Mouse (Mus musculus) large intestine, adult 2 months (tissue): ENCODE measurements around the gene Kap. TPM values are rescaled to one million over a fixed set of nuclear protein-coding genes. Genes with fewer than 3 reads are reported as not detected.
"Not testable (repeated sequence)": the region's sequence is repeated elsewhere in the genome, so short reads cannot be mapped to it uniquely, and the experiment has no call there.

Experiments
- DNase-seq: peaks from one replicate; pipeline ENCODE4 v3.0.0-alpha.2; 2012; ENCODE audit warnings: low read depth, low spot score
- WGBS: fragments of 180-500 bp; shearing (Covaris S2); methylation state at CpG from one replicate; pipeline ENCODE4 v1.1.7; 2018; 5-methylcytosine and 5-hydroxymethylcytosine counted together
- polyA plus RNA-seq: library from polyadenylated mRNA; depleted of rRNA; stranded (reverse); fragments of >200 nt; gene quantifications from 2 replicates; pipeline ENCODE4 v1.2.3, GENCODE M21; 2012; rRNA removed

Gene Kap
- not detected in 2 replicates for polyA plus RNA-seq

DNA sequence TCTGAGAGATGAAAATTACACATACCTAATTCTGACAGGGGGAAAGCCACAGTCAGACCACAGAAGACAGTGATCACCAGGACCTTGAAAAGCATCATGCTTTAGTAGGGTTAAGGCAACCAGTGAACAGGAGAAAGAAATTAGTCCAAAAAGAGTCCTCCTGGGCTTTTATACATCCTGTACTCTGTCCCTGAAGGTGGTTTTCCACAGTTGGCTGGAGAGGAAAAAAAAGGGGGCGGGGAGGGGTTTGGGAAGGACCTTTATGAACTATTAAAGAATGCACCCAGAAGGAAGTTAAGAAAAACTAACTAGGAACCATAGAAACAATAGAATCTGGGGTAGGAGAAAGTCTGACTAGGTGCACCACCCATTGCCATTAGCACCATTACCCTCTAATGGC, at the start of gene Kap:
TSS of gene Kap (minus strand) at position 237 of the 400 bp plus-strand sequence.
- no peak for DNase-seq

DNA sequence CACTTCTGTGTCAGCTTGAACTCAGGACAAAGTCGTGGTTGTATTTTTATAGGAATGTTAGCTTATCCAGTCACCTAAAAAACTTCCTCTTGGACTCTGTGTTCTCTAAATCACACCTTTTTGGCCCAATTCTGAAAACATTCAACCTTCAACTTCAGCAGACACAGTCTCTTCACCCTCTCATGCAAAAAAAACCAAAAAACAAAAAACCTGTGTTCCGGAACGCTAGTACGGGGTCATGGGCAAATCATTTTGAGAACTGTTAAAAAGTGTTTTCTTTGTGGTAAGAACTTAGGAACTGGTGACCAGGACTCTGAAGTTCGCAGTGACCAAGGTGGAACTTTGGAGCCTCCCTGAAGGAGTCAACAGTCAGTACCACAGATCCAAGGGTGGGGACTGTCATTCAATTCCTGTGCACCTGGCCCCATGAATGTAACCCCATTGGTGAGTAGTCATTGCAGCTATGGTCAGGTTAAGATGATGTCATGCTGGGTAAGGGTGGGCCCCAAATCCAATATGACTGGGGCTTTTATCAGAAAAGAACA, 32.4 kb upstream of the Kap start:
- no peak for DNase-seq
- WGBS = 78% methylated on average over 5 of the region's 5 CpGs

More for the DNA sequence above, at the start of gene Kap:
- 77% methylated on average over 1 of the region's 1 CpGs for WGBS

GRCm38 (mm10) chr6:133883446-133883985, 30.0 kb upstream of the Kap start:
- 66% methylated on average over 5 of the region's 5 CpGs for WGBS

GRCm38 (mm10) chr6:133875906-133876462, 22.4 kb upstream of the Kap start:
- 19% methylated on average over 12 of the region's 12 CpGs for WGBS
- peak; percentile 7 for DNase-seq

More at GRCm38 (mm10) chr6:133883446-133883985, 30.0 kb upstream of the Kap start:
- no peak for DNase-seq

DNA sequence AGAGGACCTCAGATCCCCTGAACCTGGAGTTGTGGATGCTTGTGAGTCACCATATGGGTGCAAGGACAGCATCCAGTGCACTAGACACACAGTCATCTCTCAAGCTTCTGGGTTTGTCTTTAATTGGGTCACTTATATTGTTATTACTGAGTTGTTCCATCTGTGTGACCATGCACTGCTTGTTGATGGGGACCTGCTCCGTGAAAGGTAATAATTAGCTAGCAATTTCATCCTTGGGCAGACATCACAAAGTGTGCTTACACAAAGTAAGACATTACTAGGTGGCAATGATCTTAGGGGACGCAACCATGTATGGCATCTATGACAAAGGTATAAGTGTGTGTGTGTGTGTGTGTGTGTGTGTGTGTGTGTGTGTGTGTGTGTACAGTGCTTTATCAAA, 19.1 kb upstream of the Kap start:
- WGBS = 46% methylated on average over 2 of the region's 2 CpGs
- no peak for DNase-seq

- 74% methylated on average over 1 of the region's 1 CpGs for WGBS
- DNase-seq = no peak
Observed at GRCm38 (mm10) chr6:133871131-133871530, 17.6 kb upstream of the Kap start.

DNA sequence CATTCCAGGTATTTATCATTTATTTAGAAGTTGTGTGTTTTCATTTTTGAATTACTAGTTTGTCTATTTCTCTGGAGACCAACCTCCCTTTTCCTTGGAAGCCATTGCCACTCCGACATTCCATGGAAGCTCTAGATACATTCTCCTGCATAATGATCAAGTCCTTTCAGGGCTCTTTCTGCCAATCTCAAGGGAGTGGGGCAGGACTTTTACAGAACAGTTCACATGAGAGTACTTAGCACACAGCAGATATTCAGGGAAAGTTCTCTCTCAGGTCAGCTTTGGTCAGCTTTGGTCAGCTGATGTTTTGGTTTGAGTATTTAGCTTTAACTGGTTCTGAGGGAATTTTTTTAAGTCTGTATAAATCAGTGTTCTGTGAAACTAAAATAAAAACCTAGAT, 14.8 kb upstream of the Kap start:
- no peak for DNase-seq
- WGBS = 85% methylated on average over 1 of the region's 1 CpGs

GRCm38 (mm10) chr6:133855871-133856270, 2.3 kb upstream of the Kap start:
- WGBS = 74% methylated on average over 2 of the region's 2 CpGs
- no peak for DNase-seq

DNA sequence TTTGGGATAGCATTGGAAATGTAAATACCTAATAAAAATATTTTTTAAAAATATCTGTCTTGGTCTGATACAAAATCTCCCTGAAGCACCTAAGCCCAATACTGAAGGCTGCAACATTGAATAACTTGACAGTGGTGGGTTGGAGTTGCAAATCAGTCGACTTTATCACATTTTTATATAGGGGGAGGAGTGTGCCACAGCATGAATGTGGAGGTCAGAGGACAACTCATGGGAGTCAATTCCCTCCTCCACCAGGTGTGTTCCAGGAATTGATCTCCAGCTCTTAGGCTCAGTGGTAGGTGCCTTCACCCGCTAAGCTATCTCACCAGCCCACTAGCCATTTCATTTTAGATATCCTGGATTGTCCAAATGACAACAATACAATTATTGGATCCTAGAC, 4.2 kb downstream of the Kap start:
- no peak for DNase-seq
- WGBS = 76% methylated on average over 2 of the region's 2 CpGs

- WGBS = 85% methylated on average over 6 of the region's 6 CpGs
- not testable (repeated sequence) for DNase-seq
Observed at GRCm38 (mm10) chr6:133848861-133849260, 4.7 kb downstream of the Kap start.

GRCm38 (mm10) chr6:133838296-133838995, 15.1 kb downstream of the Kap start:
- not testable (repeated sequence) for DNase-seq
- WGBS = 84% methylated on average over 29 of the region's 29 CpGs

GRCm38 (mm10) chr6:133812342-133812741, 41.2 kb downstream of the Kap start:
- no peak for DNase-seq
- 46% methylated on average over 1 of the region's 1 CpGs for WGBS

Other genes starting within 250 kb of the Kap start
- 15.4 and 22.6 TPM in 2 replicates for gene Etv6, start 181.9 kb upstream of the Kap start, polyA plus RNA-seq